Mouse (Mus musculus) testis, adult 2 months (tissue): ENCODE data around the gene Setdb1.

Experiments
- CTCF ChIP-seq: fragments of 200-500 bp; IDR thresholded peaks from 2 replicates; pipeline ENCODE4 v1.5.1; 2012; ENCODE audit warnings: low read depth, mild to moderate bottlenecking, inconsistent platforms, low read length, moderate library complexity; ENCODE audit not compliant: control insufficient read depth, insufficient read depth, insufficient replicate concordance
- POLR2A ChIP-seq: fragments of 200-500 bp; IDR thresholded peaks from 2 replicates; pipeline ENCODE4 v1.6.1; 2012; ENCODE audit warnings: low read depth, mild to moderate bottlenecking, inconsistent platforms, low read length, moderate library complexity; ENCODE audit not compliant: control insufficient read depth

- peak; percentile 10; the same call in 1 of the 2 replicates for TF ChIP-seq CTCF
- TF ChIP-seq POLR2A: peak; percentile 52
Observed at GRCm38 (mm10) chr3:95282865-95283588, 74.0 kb downstream of the Setdb1 start.
